Mouse (Mus musculus) embryonic facial prominence, embryonic 15.5 days (tissue): ENCODE results near the gene Kremen1. TPM values are rescaled to one million over a fixed set of nuclear protein-coding genes. Genes with fewer than 3 reads are reported as not detected.

Source experiments
- ATAC-seq: fragments of 200-750 bp; cut with Nextera tagmentation; 2 replicates; pipeline ENCODE4 v1.8.0; 2017; ENCODE audit warnings: low read depth, moderate TSS enrichment; ENCODE audit not compliant: insufficient number of reproducible peaks, low FRiP score, low TSS enrichment
- H3K27ac ChIP-seq: fragments of 300-500 bp; sonication (generic); replicated peaks from 2 replicates; pipeline ENCODE4 v1.5.1; 2015; ENCODE audit warnings: mild to moderate bottlenecking, inconsistent platforms
- H3K27me3 ChIP-seq: fragments of 300-500 bp; sonication (generic); 2 replicates; pipeline ENCODE4 v1.6.1; 2015; ENCODE audit warnings: inconsistent platforms
- H3K36me3 ChIP-seq: fragments of 300-500 bp; sonication (generic); 2 replicates; pipeline ENCODE4 v1.6.1; 2015; ENCODE audit warnings: mild to moderate bottlenecking, inconsistent platforms
- H3K4me1 ChIP-seq: fragments of 300-500 bp; sonication (generic); 2 replicates; pipeline ENCODE4 v1.6.1; 2015; ENCODE audit warnings: inconsistent platforms
- H3K4me2 ChIP-seq: fragments of 300-500 bp; sonication (generic); replicated peaks from 2 replicates; pipeline ENCODE4 v1.6.1; 2015; ENCODE audit warnings: mild to moderate bottlenecking, inconsistent platforms
- H3K4me3 ChIP-seq: fragments of 300-500 bp; sonication (generic); replicated peaks from 2 replicates; pipeline ENCODE4 v1.5.1; 2015; ENCODE audit warnings: mild to moderate bottlenecking, inconsistent platforms
- H3K9ac ChIP-seq: fragments of 300-500 bp; sonication (generic); 2 replicates; pipeline ENCODE4 v1.6.1; 2015; ENCODE audit warnings: inconsistent platforms
- H3K9me3 ChIP-seq: fragments of 300-500 bp; sonication (generic); replicated peaks from 2 replicates; pipeline ENCODE4 v1.6.1; 2016; ENCODE audit warnings: inconsistent platforms
- WGBS: fragments of 180-500 bp; shearing (Covaris S2); methylation state at CpG from one replicate; pipeline ENCODE4 v1.1.7; 2015; 5-methylcytosine and 5-hydroxymethylcytosine counted together
- polyA plus RNA-seq: library from polyadenylated mRNA; unstranded; fragments of >200 nt; fragmentation: Nextera tagmentation; extraction: Ambion mirVana; gene quantifications from 2 replicates; pipeline ENCODE4 v1.2.1, GENCODE M21; 2015

The Kremen1 gene
- polyA plus RNA-seq, 1 experiment from 2014 or later = 40.5 TPM

GRCm38 (mm10) chr11:5182870-5183269 lies 78.5 kb downstream of the Kremen1 start:
- Histone ChIP-seq H3K9me3 (no peaks in the 10 kb centered on the region), H3K27ac (no peak overlapping the region), H3K4me2 (no peak overlapping the region), H3K4me1 (peaks cover 45% of the 10 kb centered on the region), H3K27me3 (no peaks in the 10 kb centered on the region), H3K36me3 (no peaks in the 10 kb centered on the region), H3K9ac (no peak overlapping the region), H3K4me3 (no peak overlapping the region)
- ATAC-seq = no peak
- WGBS = 66% methylated on average over 4 of the region's 4 CpGs

- no peaks in the 10 kb centered on the region for H3K27me3 ChIP-seq
- H3K27ac ChIP-seq = 0 out of 2 replicates have a peak overlapping the region, but pooled peaks have one; percentile 8
- ATAC-seq = no peak
- WGBS = 16% methylated on average over 13 of the region's 13 CpGs
- no peak overlapping the region for H3K9ac ChIP-seq
- H3K4me2 ChIP-seq = no peak overlapping the region
- H3K36me3 ChIP-seq = no peaks in the 10 kb centered on the region
- no peaks in the 10 kb centered on the region for H3K9me3 ChIP-seq
- peaks cover 45% of the 10 kb centered on the region for H3K4me1 ChIP-seq
- no peak overlapping the region for H3K4me3 ChIP-seq
These were observed 79.4 kb downstream of the Kremen1 start for GRCm38 (mm10) chr11:5181850-5182404.

GRCm38 (mm10) chr11:5179391-5179790 lies 82.0 kb downstream of the Kremen1 start:
- no peaks in the 10 kb centered on the region for H3K9me3 ChIP-seq
- no peaks in the 10 kb centered on the region for H3K36me3 ChIP-seq
- peaks cover 30% of the 10 kb centered on the region for H3K4me1 ChIP-seq
- no peaks in the 10 kb centered on the region for H3K27me3 ChIP-seq
- H3K9ac ChIP-seq = no peak overlapping the region
- ATAC-seq = no peak
- H3K4me2 ChIP-seq = no peak overlapping the region
- no peak overlapping the region for H3K4me3 ChIP-seq
- 28% methylated on average over 8 of the region's 8 CpGs for WGBS
- H3K27ac ChIP-seq = peak overlapping the region; percentile 40; the same call in 1 of the 2 replicates

- Histone ChIP-seq H3K27me3 (no peaks in the 10 kb centered on the region), H3K9me3 (no peaks in the 10 kb centered on the region), H3K36me3 (no peaks in the 10 kb centered on the region), H3K4me3 (no peak overlapping the region), H3K27ac (no peak overlapping the region), H3K9ac (no peak overlapping the region), H3K4me2 (no peak overlapping the region), H3K4me1 (peaks cover 29% of the 10 kb centered on the region)
- WGBS = 47% methylated on average over 12 of the region's 12 CpGs
- ATAC-seq = no peak
These were observed 84.2 kb downstream of the Kremen1 start for GRCm38 (mm10) chr11:5177171-5177570.

- no peak overlapping the region for H3K9ac ChIP-seq
- H3K9me3 ChIP-seq = no peaks in the 10 kb centered on the region
- H3K27me3 ChIP-seq = no peaks in the 10 kb centered on the region
- no peak for ATAC-seq
- no peak overlapping the region for H3K4me2 ChIP-seq
- 61% methylated on average over 8 of the region's 8 CpGs for WGBS
- no peak overlapping the region for H3K27ac ChIP-seq
- H3K4me1 ChIP-seq = peaks cover 31% of the 10 kb centered on the region
- no peak overlapping the region for H3K4me3 ChIP-seq
- no peaks in the 10 kb centered on the region for H3K36me3 ChIP-seq
These were observed 84.7 kb downstream of the Kremen1 start for GRCm38 (mm10) chr11:5176685-5177084.

GRCm38 (mm10) chr11:5175866-5176265 lies 85.5 kb downstream of the Kremen1 start:
- no peak overlapping the region for H3K9ac ChIP-seq
- no peak overlapping the region for H3K4me3 ChIP-seq
- no peaks in the 10 kb centered on the region for H3K36me3 ChIP-seq
- 88% methylated on average over 2 of the region's 2 CpGs for WGBS
- no peak overlapping the region for H3K4me2 ChIP-seq
- H3K27me3 ChIP-seq = no peaks in the 10 kb centered on the region
- peaks cover 31% of the 10 kb centered on the region for H3K4me1 ChIP-seq
- no peak for ATAC-seq
- H3K27ac ChIP-seq = no peak overlapping the region
- no peaks in the 10 kb centered on the region for H3K9me3 ChIP-seq

- H3K4me3 ChIP-seq = no peak overlapping the region
- H3K9me3 ChIP-seq = no peaks in the 10 kb centered on the region
- no peaks in the 10 kb centered on the region for H3K36me3 ChIP-seq
- no peaks in the 10 kb centered on the region for H3K27me3 ChIP-seq
- no peak overlapping the region for H3K9ac ChIP-seq
- H3K4me2 ChIP-seq = no peak overlapping the region
- WGBS = 87% methylated on average over 7 of the region's 7 CpGs
- ATAC-seq = no peak
- H3K4me1 ChIP-seq = peaks cover 29% of the 10 kb centered on the region
- H3K27ac ChIP-seq = no peak overlapping the region
These were observed 86.2 kb downstream of the Kremen1 start for GRCm38 (mm10) chr11:5175141-5175540.

- Histone ChIP-seq H3K36me3 (no peaks in the 10 kb centered on the region), H3K9ac (no peak overlapping the region), H3K27ac (no peak overlapping the region), H3K9me3 (no peaks in the 10 kb centered on the region), H3K27me3 (no peaks in the 10 kb centered on the region), H3K4me2 (no peak overlapping the region), H3K4me1 (peaks cover 13% of the 10 kb centered on the region), H3K4me3 (no peak overlapping the region)
- WGBS = 33% methylated on average over 3 of the region's 3 CpGs
- peak; percentile 63 for ATAC-seq
These were observed 88.5 kb downstream of the Kremen1 start for GRCm38 (mm10) chr11:5172861-5173260.

GRCm38 (mm10) chr11:5167311-5167710 lies 94.0 kb downstream of the Kremen1 start:
- Histone ChIP-seq H3K36me3 (no peaks in the 10 kb centered on the region), H3K4me3 (no peak overlapping the region), H3K27ac (peak overlapping the region; percentile 91; the same call in 1 of the 2 replicates), H3K27me3 (no peaks in the 10 kb centered on the region), H3K9me3 (no peaks in the 10 kb centered on the region), H3K4me2 (no peak overlapping the region), H3K4me1 (peaks cover 53% of the 10 kb centered on the region), H3K9ac (no peak overlapping the region)
- ATAC-seq = no peak
- WGBS = 66% methylated on average over 9 of the region's 9 CpGs

- 0 out of 2 replicates have a peak overlapping the region, but pooled peaks have one; percentile 2 for H3K9ac ChIP-seq
- no peak overlapping the region for H3K4me3 ChIP-seq
- H3K36me3 ChIP-seq = no peaks in the 10 kb centered on the region
- peak; percentile 74; the same call in 1 of the 2 replicates for ATAC-seq
- WGBS = 11% methylated on average over 8 of the region's 8 CpGs
- peaks cover 51% of the 10 kb centered on the region for H3K4me1 ChIP-seq
- H3K27me3 ChIP-seq = no peaks in the 10 kb centered on the region
- H3K9me3 ChIP-seq = no peaks in the 10 kb centered on the region
- no peak overlapping the region for H3K4me2 ChIP-seq
- H3K27ac ChIP-seq = peak overlapping the region; percentile 91
These were observed 95.9 kb downstream of the Kremen1 start for GRCm38 (mm10) chr11:5165471-5165916.

GRCm38 (mm10) chr11:5164310-5164709 lies 97.0 kb downstream of the Kremen1 start:
- Histone ChIP-seq H3K4me2 (no peak overlapping the region), H3K27ac (peak overlapping the region; percentile 91), H3K9ac (no peak overlapping the region), H3K9me3 (no peaks in the 10 kb centered on the region), H3K27me3 (no peaks in the 10 kb centered on the region), H3K36me3 (no peaks in the 10 kb centered on the region), H3K4me3 (no peak overlapping the region), H3K4me1 (peaks cover 51% of the 10 kb centered on the region)
- ATAC-seq = no peak
- WGBS = 35% methylated on average over 8 of the region's 8 CpGs

GRCm38 (mm10) chr11:5163421-5163820 lies 97.9 kb downstream of the Kremen1 start:
- Histone ChIP-seq H3K4me3 (no peak overlapping the region), H3K27me3 (no peaks in the 10 kb centered on the region), H3K36me3 (no peaks in the 10 kb centered on the region), H3K4me2 (no peak overlapping the region), H3K9ac (no peak overlapping the region), H3K9me3 (no peaks in the 10 kb centered on the region), H3K27ac (0 out of 2 replicates have a peak overlapping the region, but pooled peaks have one; percentile 9), H3K4me1 (peaks cover 51% of the 10 kb centered on the region)
- 70% methylated on average over 8 of the region's 8 CpGs for WGBS
- no peak for ATAC-seq
